Mouse (Mus musculus): ENCODE results near the gene Mup19.
"Not testable (repeated sequence)": the region's sequence is repeated elsewhere in the genome, so short reads cannot be mapped to it uniquely, and the experiment has no call there.

- TF ChIP-seq GATA1, TAL1 (IDR thresholded peaks at IDR 0.05; ENCODE audit: low read length): not testable (repeated sequence)
Measured at GRCm38 (mm10) chr4:61822541-61822940, 40.5 kb upstream of the Mup19 start.
